ENCODE assay signal across 15 mouse cellular contexts in genomic region chr13:13564541-13564940, GRCm38 (mm10). TPM values are rescaled to one million over a fixed set of nuclear protein-coding genes. Genes with fewer than 3 reads are reported as not detected.
DNase-seq lines count a peak whose midpoint lies in the region; ATAC-seq lines count a peak whose summit lies in the region.
"Had no signal": no experiment of that assay in that cellular context is flagged by ENCODE, and none has a peak within 500 bp of the region (broad histone marks: within the 10 kb centered on the region; RNA-seq: fewer than 3 reads in every experiment).

No protein-coding gene starts in this region.

- H3K27ac ChIP-seq in hindbrain, embryonic 12.5 days: no peak overlapping the region
- H3K27ac ChIP-seq: heart, adult 2 months; limb, embryonic 10.5 days; liver, embryonic 15.5 days had no signal

- no peak overlapping the region for H3K4me3 ChIP-seq in hindbrain, embryonic 12.5 days
- H3K4me3 ChIP-seq: erythroblast, embryonic 14.5 days; heart, adult 2 months; limb, embryonic 10.5 days; liver, embryonic 15.5 days had no signal

- no peaks in the 10 kb centered on the region for H3K9me3 ChIP-seq in hindbrain, embryonic 12.5 days (replicated peaks)
- H3K9me3 ChIP-seq: limb, embryonic 10.5 days; liver, embryonic 15.5 days had no signal

- H3K4me1 ChIP-seq in hindbrain, embryonic 12.5 days: no peaks in the 10 kb centered on the region
- H3K4me1 ChIP-seq: limb, embryonic 10.5 days had no signal

- 79% methylated on average over 4 of the region's 4 CpGs for WGBS in hindbrain, embryonic 12.5 days

- no peak overlapping the region for H3K9ac ChIP-seq in hindbrain, embryonic 12.5 days
- H3K9ac ChIP-seq: liver, embryonic 15.5 days had no signal

- ATAC-seq in megakaryocyte, adult 5-6 weeks (ENCODE audit: poor library complexity, severe bottlenecking): peak; percentile 80
- ATAC-seq in frontal cortex, adult (ENCODE audit: low TSS enrichment): no peak
- no peak for ATAC-seq in hindbrain, embryonic 12.5 days (ENCODE audit: low FRiP score)

- no peaks in the 10 kb centered on the region for H3K36me3 ChIP-seq in hindbrain, embryonic 12.5 days
- H3K36me3 ChIP-seq: limb, embryonic 10.5 days; liver, embryonic 15.5 days had no signal

- no peak overlapping the region for H3K4me2 ChIP-seq in hindbrain, embryonic 12.5 days (replicated peaks)
- H3K4me2 ChIP-seq: liver, embryonic 15.5 days had no signal

- H3K27me3 ChIP-seq in hindbrain, embryonic 12.5 days: no peaks in the 10 kb centered on the region
- H3K27me3 ChIP-seq: liver, embryonic 15.5 days had no signal

- DNase-seq in lung, postnatal 25 days (ENCODE audit: low spot score): peak; percentile 41
- no peak for DNase-seq in lung, postnatal 10 days
- DNase-seq in T-cell, adult 2 months (ENCODE audit: low spot score): peak; percentile 93
- peak; percentile 78 to 84 for DNase-seq in thymus, postnatal 10 days (ENCODE audit: low spot score in 2 of 2)
- no peak for DNase-seq in kidney, postnatal 14 days
- DNase-seq: cerebellum, adult 11-12 months; embryo, embryonic 11 days; heart, adult 2 months; kidney, adult 11 months had no signal

RNA-seq across cellular contexts. Expression of gene Lyst, which starts 25.7 kb away (rescaled TPM):
- total RNA-seq in megakaryocyte, adult 5-6 weeks (2015): 166 and 194 TPM in 2 replicates
- total RNA-seq in megakaryocyte, adult 5-6 weeks (2017): 188 and 200 TPM in 2 replicates
- 3.2 and 3.7 TPM in 2 replicates for polyA plus RNA-seq in hindbrain, embryonic 12.5 days (2016; fragmentation: Nextera tagmentation; extraction: Ambion mirVana)

Comparison
In these comparisons a context has a peak if more than half of its experiments do, and no peak if none do; other contexts are left out.
1. DNase-seq: peak in lung, postnatal 25 days (single experiment), T-cell, adult 2 months (single experiment) and thymus, postnatal 10 days (2 of 2); none in lung, postnatal 10 days (single experiment) and kidney, postnatal 14 days (single experiment).